Comparison of ENCODE assay signal across 8 mouse cellular contexts in the genomic region with DNA sequence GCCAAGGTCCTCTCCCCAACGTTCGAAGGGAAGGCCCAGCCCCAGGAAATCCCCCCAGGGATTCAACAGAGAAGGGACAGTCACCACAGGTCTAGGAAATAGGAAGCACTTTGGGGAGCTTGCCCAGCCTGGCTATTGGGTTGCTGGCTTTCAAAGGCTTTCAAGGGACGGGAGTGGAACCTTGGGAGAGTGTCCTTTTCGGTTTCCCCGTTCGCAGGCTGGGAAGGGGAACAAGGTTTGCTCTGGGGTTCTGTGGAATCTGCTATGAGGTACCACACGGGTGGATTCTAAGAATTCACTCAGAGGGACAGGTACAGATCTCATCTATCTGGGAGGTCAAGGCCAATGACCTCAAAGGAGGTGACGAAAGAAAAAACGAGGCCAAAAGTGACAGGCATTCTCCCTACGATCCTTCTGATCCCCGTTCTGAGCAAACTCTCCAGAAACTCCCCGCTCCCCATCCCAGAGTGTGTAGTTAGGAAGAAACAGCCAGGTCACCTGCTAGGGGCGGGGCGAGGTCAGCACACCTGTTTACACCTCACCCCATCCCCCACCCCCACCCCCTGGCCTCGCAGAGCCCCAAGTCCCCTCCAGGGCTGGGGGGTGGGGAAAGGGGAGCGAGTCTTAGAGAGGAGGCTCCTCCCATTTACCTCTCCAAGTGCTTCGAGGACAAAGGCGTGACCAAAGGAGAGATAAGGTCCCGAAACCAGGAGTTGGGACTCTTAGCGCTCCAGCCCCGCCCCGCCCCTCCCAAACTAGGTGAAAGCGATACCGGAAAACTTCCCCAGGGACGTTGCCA. TPM values are rescaled to one million over a fixed set of nuclear protein-coding genes. Genes with fewer than 3 reads are reported as not detected.
DNase-seq lines count a peak whose midpoint lies in the region; ATAC-seq and TF ChIP-seq lines count a peak whose summit lies in the region.

No protein-coding gene starts in this region.

- no peaks in the 10 kb centered on the region for H3K27me3 ChIP-seq in forebrain, postnatal 0 days (ENCODE audit: insufficient read depth, low read length)
- no peaks in the 10 kb centered on the region; the same call in 1 of the 2 replicates for H3K27me3 ChIP-seq in midbrain, embryonic 12.5 days

- 12% methylated on average over 25 of the region's 25 CpGs for WGBS in forebrain, postnatal 0 days
- 4% methylated on average over 25 of the region's 25 CpGs for WGBS in midbrain, embryonic 12.5 days

- no peak for TF ChIP-seq CTCF in forebrain, postnatal 0 days (IDR thresholded peaks at IDR 0.05; ENCODE audit: low read depth)

- no peaks in the 10 kb centered on the region for H3K9me3 ChIP-seq in forebrain, postnatal 0 days (ENCODE audit: low read length)
- no peaks in the 10 kb centered on the region for H3K9me3 ChIP-seq in midbrain, embryonic 12.5 days

- H3K27ac ChIP-seq in forebrain, postnatal 0 days (ENCODE audit: low read depth, low read length) = no peak overlapping the region
- H3K27ac ChIP-seq in midbrain, embryonic 12.5 days (replicated peaks) = peak overlapping the region; percentile 39; the same call in 1 of the 2 replicates

- DNase-seq in urinary bladder, adult 18-20 months (ENCODE audit: low spot score in 2 of 2) = peak; percentile 36 to 39
- DNase-seq in urinary bladder, postnatal 10 days (ENCODE audit: low spot score) = no peak
- DNase-seq in forebrain, postnatal 0 days = no peak
- peak; percentile 37 to 56 for DNase-seq in kidney, postnatal 4 days
- no peak for DNase-seq in right cerebral cortex, postnatal 14 days

- ATAC-seq in forebrain, postnatal 0 days = no peak
- no peak for ATAC-seq in midbrain, embryonic 12.5 days (ENCODE audit: low FRiP score, low read depth)
- no peak for ATAC-seq in frontal cortex, adult (ENCODE audit: low TSS enrichment)
- ATAC-seq in monocyte, adult 5-6 weeks (replicated peaks; ENCODE audit: insufficient number of reproducible peaks, low FRiP score, low TSS enrichment, poor library complexity, severe bottlenecking) = no peak

- H3K36me3 ChIP-seq in forebrain, postnatal 0 days (ENCODE audit: insufficient read depth) = peaks cover 10% of the 10 kb centered on the region
- peaks cover 11% of the 10 kb centered on the region for H3K36me3 ChIP-seq in midbrain, embryonic 12.5 days

- H3K9ac ChIP-seq in forebrain, postnatal 0 days = peak overlapping the region; percentile 86
- H3K9ac ChIP-seq in midbrain, embryonic 12.5 days (replicated peaks) = peak overlapping the region; percentile 83

- peaks cover 21% of the 10 kb centered on the region for H3K4me1 ChIP-seq in forebrain, postnatal 0 days (ENCODE audit: insufficient read depth)
- peaks cover 30% of the 10 kb centered on the region for H3K4me1 ChIP-seq in midbrain, embryonic 12.5 days

- H3K4me2 ChIP-seq in forebrain, postnatal 0 days (ENCODE audit: low read depth) = peak overlapping the region; percentile 85
- peak overlapping the region; percentile 91 for H3K4me2 ChIP-seq in midbrain, embryonic 12.5 days (replicated peaks)

- peak overlapping the region; percentile 75 for H3K4me3 ChIP-seq in forebrain, postnatal 0 days (ENCODE audit: low read depth, low read length)
- H3K4me3 ChIP-seq in midbrain, embryonic 12.5 days = peak overlapping the region; percentile 70

RNA-seq across cellular contexts. Expression of gene Nectin2, which starts 2.7 kb away (rescaled TPM):
- total RNA-seq in forebrain, postnatal 0 days (2014; rRNA removed) = 44.2 and 44.7 TPM in 2 replicates
- polyA plus RNA-seq in forebrain, postnatal 0 days (2015; fragmentation: Nextera tagmentation; extraction: Ambion mirVana) = 47.2 and 48.7 TPM in 2 replicates
- 46.7 and 53.3 TPM in 2 replicates for polyA plus RNA-seq in midbrain, embryonic 12.5 days (2016; fragmentation: Nextera tagmentation; extraction: Ambion mirVana)
- not detected in 3 replicates for total RNA-seq in monocyte, adult 5-6 weeks (2017)

RNA-seq across cellular contexts. Expression of gene Bcam, which starts 23.2 kb away (rescaled TPM):
- 12.2 and 19.5 TPM in 2 replicates for total RNA-seq in forebrain, postnatal 0 days (2014; rRNA removed)
- 10.9 and 12.7 TPM in 2 replicates for polyA plus RNA-seq in forebrain, postnatal 0 days (2015; fragmentation: Nextera tagmentation; extraction: Ambion mirVana)
- 10.7 and 14.1 TPM in 2 replicates for polyA plus RNA-seq in midbrain, embryonic 12.5 days (2016; fragmentation: Nextera tagmentation; extraction: Ambion mirVana)
- not detected in 3 replicates for total RNA-seq in monocyte, adult 5-6 weeks (2017)

RNA-seq across cellular contexts. Expression of gene Tomm40, which starts 32.4 kb away (rescaled TPM):
- total RNA-seq in forebrain, postnatal 0 days (2014; rRNA removed) = 98.9 and 113 TPM in 2 replicates
- 146 and 147 TPM in 2 replicates for polyA plus RNA-seq in forebrain, postnatal 0 days (2015; fragmentation: Nextera tagmentation; extraction: Ambion mirVana)
- 148 and 152 TPM in 2 replicates for polyA plus RNA-seq in midbrain, embryonic 12.5 days (2016; fragmentation: Nextera tagmentation; extraction: Ambion mirVana)
- total RNA-seq in monocyte, adult 5-6 weeks (2017) = 19.6 to 24.2 TPM (median 23.8 TPM) in 3 replicates

RNA-seq across cellular contexts. Expression of gene Apoe, which starts 48.6 kb away (rescaled TPM):
- 1,116 and 1,436 TPM in 2 replicates for total RNA-seq in forebrain, postnatal 0 days (2014; rRNA removed)
- polyA plus RNA-seq in forebrain, postnatal 0 days (2015; fragmentation: Nextera tagmentation; extraction: Ambion mirVana) = 1,283 and 1,495 TPM in 2 replicates
- polyA plus RNA-seq in midbrain, embryonic 12.5 days (2016; fragmentation: Nextera tagmentation; extraction: Ambion mirVana) = 203 and 260 TPM in 2 replicates
- 4,026 to 6,646 TPM (median 6,582 TPM) in 3 replicates for total RNA-seq in monocyte, adult 5-6 weeks (2017)

RNA-seq across cellular contexts. Expression of gene Cblc, which starts 49.0 kb away (rescaled TPM):
- 0.38 and 1.1 TPM in 2 replicates for total RNA-seq in forebrain, postnatal 0 days (2014; rRNA removed)
- polyA plus RNA-seq in forebrain, postnatal 0 days (2015; fragmentation: Nextera tagmentation; extraction: Ambion mirVana) = 0.67 and 0.84 TPM in 2 replicates
- polyA plus RNA-seq in midbrain, embryonic 12.5 days (2016; fragmentation: Nextera tagmentation; extraction: Ambion mirVana) = 0.27 and 0.36 TPM in 2 replicates
- total RNA-seq in monocyte, adult 5-6 weeks (2017) = not detected in 3 replicates

Comparison
In these comparisons a context has a peak if more than half of its experiments do, and no peak if none do; other contexts are left out.
1. DNase-seq: peak in urinary bladder, adult 18-20 months (2 of 2) and kidney, postnatal 4 days (2 of 2); none in urinary bladder, postnatal 10 days (single experiment), forebrain, postnatal 0 days (single experiment) and right cerebral cortex, postnatal 14 days (single experiment).
2. RNA of gene Nectin2, which starts 2.7 kb away (total RNA-seq): 44.2 to 44.7 TPM in forebrain, postnatal 0 days; not detected in monocyte, adult 5-6 weeks; every median in the first group is over 10 times any median in the second.
3. RNA of gene Bcam, which starts 23.2 kb away (total RNA-seq): 12.2 to 19.5 TPM in forebrain, postnatal 0 days; not detected in monocyte, adult 5-6 weeks; every median in the first group is over 10 times any median in the second.